Mouse (Mus musculus): ENCODE results near the gene Fam234b. TPM values are rescaled to one million over a fixed set of nuclear protein-coding genes. Genes with fewer than 3 reads are reported as not detected.

Fam234b gene
- total and polyA plus RNA-seq, 3 experiments: 7.5 to 37.3 (median 18.3) TPM

- TF ChIP-seq CTCF (IDR thresholded peaks at IDR 0.05; ENCODE audit: low read depth, low read length): no peak
- no peak for TF ChIP-seq POLR2AphosphoS5 (IDR thresholded peaks at IDR 0.05; ENCODE audit: insufficient replicate concordance, low read depth, low read length)
- no peak for TF ChIP-seq GATA2 (IDR thresholded peaks at IDR 0.05; ENCODE audit: borderline replicate concordance, low read depth, low read length)
- Histone ChIP-seq H3K4me3 (ENCODE audit: low read depth, low read length) (no peak overlapping the region), H3K9me3 (replicated peaks) (peaks cover 28% of the 10 kb centered on the region), H3K27me3 (ENCODE audit: insufficient read depth, low read length) (no peaks in the 10 kb centered on the region), H3K4me1 (ENCODE audit: insufficient read depth, low read depth, low read length) (peaks cover 29% of the 10 kb centered on the region), H3K36me3 (replicated peaks) (peaks cover 5% of the 10 kb centered on the region)
- ATAC-seq (ENCODE audit: extremely low read depth, insufficient number of reproducible peaks, low FRiP score, poor library complexity, severe bottlenecking) (no peak), DNase-seq (ENCODE audit: low spot score) (no peak)
Observed at GRCm38 (mm10) chr6:135169246-135169645, 28.5 kb upstream of the Fam234b start.

DNA sequence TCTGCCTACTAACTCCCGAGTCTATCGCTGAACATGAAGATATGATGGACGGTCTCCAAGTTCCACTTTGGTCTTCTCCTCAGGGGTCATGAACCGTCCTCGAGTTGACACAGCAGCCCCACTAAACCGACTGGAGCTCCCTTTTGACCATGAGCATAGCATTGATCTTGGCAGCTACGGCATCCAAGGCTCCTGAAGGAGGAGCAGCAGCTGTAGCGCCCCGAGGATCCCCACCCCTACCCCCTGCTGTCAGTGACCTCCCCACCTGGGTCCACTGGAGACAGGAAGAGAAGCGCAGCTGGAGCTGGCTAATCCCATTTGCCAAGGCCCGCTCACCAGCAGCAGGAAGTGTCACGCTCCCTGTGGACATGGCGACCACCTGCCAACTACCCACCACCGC lies 26.0 kb upstream of the Fam234b start:
- H3K4me1 ChIP-seq (ENCODE audit: insufficient read depth, low read depth, low read length): peaks cover 17% of the 10 kb centered on the region; the same call in 1 of the 2 replicates
- no peak overlapping the region for H3K4me3 ChIP-seq (ENCODE audit: low read depth, low read length)
- DNase-seq (ENCODE audit: low spot score) (no peak), ATAC-seq (ENCODE audit: extremely low read depth, insufficient number of reproducible peaks, low FRiP score, poor library complexity, severe bottlenecking) (no peak)
- H3K36me3 ChIP-seq (replicated peaks): no peaks in the 10 kb centered on the region
- H3K9me3 ChIP-seq (replicated peaks): peaks cover 28% of the 10 kb centered on the region
- no peaks in the 10 kb centered on the region; the same call in 1 of the 2 replicates for H3K27me3 ChIP-seq (ENCODE audit: insufficient read depth, low read length)
- TF ChIP-seq CTCF (IDR thresholded peaks at IDR 0.05; ENCODE audit: low read depth, low read length): no peak
- no peak for TF ChIP-seq GATA2 (IDR thresholded peaks at IDR 0.05; ENCODE audit: borderline replicate concordance, low read depth, low read length)
- TF ChIP-seq TAL1 (conservative IDR thresholded peaks at IDR 0.05; ENCODE audit: low read depth, low read length): no peak
- no peak for TF ChIP-seq POLR2AphosphoS5 (IDR thresholded peaks at IDR 0.05; ENCODE audit: insufficient replicate concordance, low read depth, low read length)
- no peak for TF ChIP-seq GATA1 (IDR thresholded peaks at IDR 0.05; ENCODE audit: borderline replicate concordance, low read length)

GRCm38 (mm10) chr6:135175014-135175413 lies 22.8 kb upstream of the Fam234b start:
- no peak for ATAC-seq (ENCODE audit: extremely low read depth, insufficient number of reproducible peaks, low FRiP score, poor library complexity, severe bottlenecking)

GRCm38 (mm10) chr6:135177271-135177670 lies 20.5 kb upstream of the Fam234b start:
- DNase-seq (ENCODE audit: low spot score) (no peak), ATAC-seq (ENCODE audit: extremely low read depth, insufficient number of reproducible peaks, low FRiP score, poor library complexity, severe bottlenecking) (no peak)
- H3K27me3 ChIP-seq (ENCODE audit: insufficient read depth, low read length): peaks cover 4% of the 10 kb centered on the region; the same call in 1 of the 2 replicates
- TF ChIP-seq TAL1 (conservative IDR thresholded peaks at IDR 0.05; ENCODE audit: low read depth, low read length) (no peak), CTCF (IDR thresholded peaks at IDR 0.05; ENCODE audit: low read depth, low read length) (no peak), GATA1 (IDR thresholded peaks at IDR 0.05; ENCODE audit: borderline replicate concordance, low read length) (no peak), GATA2 (IDR thresholded peaks at IDR 0.05; ENCODE audit: borderline replicate concordance, low read depth, low read length) (no peak), POLR2AphosphoS5 (IDR thresholded peaks at IDR 0.05; ENCODE audit: insufficient replicate concordance, low read depth, low read length) (no peak)
- no peaks in the 10 kb centered on the region for H3K36me3 ChIP-seq (replicated peaks)
- H3K4me3 ChIP-seq (ENCODE audit: low read depth, low read length): no peak overlapping the region
- H3K9me3 ChIP-seq (replicated peaks): peaks cover 17% of the 10 kb centered on the region
- 0 out of 2 replicates have a peak, but pooled peaks cover 2% of the 10 kb centered on the region for H3K4me1 ChIP-seq (ENCODE audit: insufficient read depth, low read depth, low read length)

More at GRCm38 (mm10) chr6:135175014-135175413, 22.8 kb upstream of the Fam234b start:
- Histone ChIP-seq H3K4me3 (ENCODE audit: low read depth, low read length) (no peak overlapping the region), H3K9me3 (replicated peaks) (peaks cover 18% of the 10 kb centered on the region), H3K4me1 (ENCODE audit: insufficient read depth, low read depth, low read length) (0 out of 2 replicates have a peak, but pooled peaks cover 2% of the 10 kb centered on the region), H3K36me3 (replicated peaks) (no peaks in the 10 kb centered on the region), H3K27me3 (ENCODE audit: insufficient read depth, low read length) (peaks cover 4% of the 10 kb centered on the region; the same call in 1 of the 2 replicates)
- TF ChIP-seq POLR2AphosphoS5 (IDR thresholded peaks at IDR 0.05; ENCODE audit: insufficient replicate concordance, low read depth, low read length) (no peak), GATA2 (IDR thresholded peaks at IDR 0.05; ENCODE audit: borderline replicate concordance, low read depth, low read length) (no peak), CTCF (IDR thresholded peaks at IDR 0.05; ENCODE audit: low read depth, low read length) (no peak), TAL1 (conservative IDR thresholded peaks at IDR 0.05; ENCODE audit: low read depth, low read length) (no peak), GATA1 (IDR thresholded peaks at IDR 0.05; ENCODE audit: borderline replicate concordance, low read length) (no peak)
- DNase-seq (ENCODE audit: low spot score): no peak

- no peak for ATAC-seq (ENCODE audit: extremely low read depth, insufficient number of reproducible peaks, low FRiP score, poor library complexity, severe bottlenecking)
- DNase-seq (ENCODE audit: low spot score): no peak
- Histone ChIP-seq H3K4me3 (ENCODE audit: low read depth, low read length) (no peak overlapping the region), H3K27me3 (ENCODE audit: insufficient read depth, low read length) (peaks cover 4% of the 10 kb centered on the region; the same call in 1 of the 2 replicates), H3K36me3 (replicated peaks) (no peaks in the 10 kb centered on the region), H3K4me1 (ENCODE audit: insufficient read depth, low read depth, low read length) (0 out of 2 replicates have a peak, but pooled peaks cover 2% of the 10 kb centered on the region), H3K9me3 (replicated peaks) (peaks cover 10% of the 10 kb centered on the region)
- TF ChIP-seq CTCF (IDR thresholded peaks at IDR 0.05; ENCODE audit: low read depth, low read length) (no peak), GATA1 (IDR thresholded peaks at IDR 0.05; ENCODE audit: borderline replicate concordance, low read length) (no peak), TAL1 (conservative IDR thresholded peaks at IDR 0.05; ENCODE audit: low read depth, low read length) (no peak), GATA2 (IDR thresholded peaks at IDR 0.05; ENCODE audit: borderline replicate concordance, low read depth, low read length) (no peak), POLR2AphosphoS5 (IDR thresholded peaks at IDR 0.05; ENCODE audit: insufficient replicate concordance, low read depth, low read length) (no peak)
Observed at GRCm38 (mm10) chr6:135178599-135178998, 19.2 kb upstream of the Fam234b start.

- DNase-seq (ENCODE audit: low spot score): no peak
- TF ChIP-seq CTCF (IDR thresholded peaks at IDR 0.05; ENCODE audit: low read depth, low read length): no peak
- no peak for TF ChIP-seq TAL1 (conservative IDR thresholded peaks at IDR 0.05; ENCODE audit: low read depth, low read length)
- TF ChIP-seq GATA1 (IDR thresholded peaks at IDR 0.05; ENCODE audit: borderline replicate concordance, low read length): no peak
- no peak for TF ChIP-seq POLR2AphosphoS5 (IDR thresholded peaks at IDR 0.05; ENCODE audit: insufficient replicate concordance, low read depth, low read length)
- TF ChIP-seq GATA2 (IDR thresholded peaks at IDR 0.05; ENCODE audit: borderline replicate concordance, low read depth, low read length): no peak
- peaks cover 3% of the 10 kb centered on the region for H3K36me3 ChIP-seq (replicated peaks)
- no peak for ATAC-seq (ENCODE audit: extremely low read depth, insufficient number of reproducible peaks, low FRiP score, poor library complexity, severe bottlenecking)
- H3K27me3 ChIP-seq (ENCODE audit: insufficient read depth, low read length): peaks cover 4% of the 10 kb centered on the region; the same call in 1 of the 2 replicates
- H3K4me1 ChIP-seq (ENCODE audit: insufficient read depth, low read depth, low read length): peaks cover 2% of the 10 kb centered on the region; the same call in 1 of the 2 replicates
- H3K9me3 ChIP-seq (replicated peaks): peaks cover 12% of the 10 kb centered on the region
- H3K4me3 ChIP-seq (ENCODE audit: low read depth, low read length): no peak overlapping the region
Observed at GRCm38 (mm10) chr6:135182925-135183324, 14.9 kb upstream of the Fam234b start.

All from G1E (cell line).